Mouse (Mus musculus) left cerebral cortex, postnatal 4 days (tissue): ENCODE data around the gene Olfr1202. TPM values are rescaled to one million over a fixed set of nuclear protein-coding genes. Genes with fewer than 3 reads are reported as not detected.

ENCODE experiments used
- DNase-seq: peaks from one replicate; pipeline ENCODE4 v3.0.0-alpha.2; 2022
- intact Hi-C: fragments of 180-260 bp; cut with DNase I; formaldehyde crosslinking; loops from one replicate; pipeline ENCODE4 v1.15.1; 2025
- total RNA-seq, 2 experiments: library from RNA; stranded (reverse); gene quantifications; 2 replicates each; pipeline ENCODE4 v1.2.3; 2021

Gene Olfr1202
- total RNA-seq = not detected

GRCm38 (mm10) chr2:88814196-88814595 is at the start of gene Olfr1202:
Gene Olfr1202 (plus strand): TSS chr2:88814496.
- intact Hi-C loops = no loop called here
- DNase-seq = no peak

- intact Hi-C loops = no loop called here
- no peak for DNase-seq
Measured at GRCm38 (mm10) chr2:88770388-88770787, 43.9 kb upstream of the Olfr1202 start, which contains the start of gene Olfr1200. Gene Olfr1200 (minus strand): TSS chr2:88770488.

DNA sequence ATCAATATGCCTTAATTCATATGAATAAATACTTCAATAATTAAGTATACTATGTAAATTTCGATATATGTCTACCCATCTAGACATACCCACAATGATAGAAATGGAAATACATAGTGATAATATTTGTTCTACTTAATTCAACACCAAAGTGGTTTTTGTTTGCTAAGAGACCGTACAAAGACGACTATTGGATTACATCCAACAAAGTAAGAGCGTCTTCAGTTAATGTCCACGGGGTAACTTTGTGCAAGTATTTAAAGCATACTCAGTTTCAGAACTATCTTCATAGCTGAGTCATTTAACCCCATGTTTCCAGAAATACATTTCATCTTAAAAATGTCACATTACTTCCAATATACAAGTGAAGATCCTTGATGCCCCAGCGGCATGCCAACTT is 21.6 kb upstream of the Olfr1202 start, which contains the start of gene Olfr1201:
Gene Olfr1201 (plus strand): TSS at position 301 of the 400 bp plus-strand sequence.
- intact Hi-C loops = no loop called here

DNA sequence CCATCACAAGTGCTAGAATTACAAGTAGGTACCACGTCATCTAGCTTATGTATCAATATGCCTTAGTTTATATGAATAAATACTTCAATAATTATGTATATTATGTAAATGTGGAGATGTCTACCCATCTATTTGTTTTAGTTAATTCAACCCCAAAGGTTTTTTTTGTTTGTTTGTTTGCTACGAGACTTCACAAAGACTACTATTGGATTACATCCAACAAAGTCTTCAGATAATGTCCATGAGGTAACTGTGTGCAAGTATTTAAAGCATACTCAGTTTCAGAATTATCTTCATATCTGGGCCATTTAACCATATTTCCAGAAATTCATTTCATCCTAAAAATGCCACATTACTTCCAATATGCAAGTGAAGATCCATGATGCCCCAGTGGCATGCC is 15.1 kb downstream of the Olfr1202 start, which contains the start of gene Olfr1205:
Gene Olfr1205 (plus strand): TSS at position 301 of the 400 bp plus-strand sequence.
- intact Hi-C loops = no loop called here
- DNase-seq = no peak

More for the DNA sequence above, 21.6 kb upstream of the Olfr1202 start, which contains the start of gene Olfr1201:
- no peak for DNase-seq

- intact Hi-C loops = no loop called here
- DNase-seq = no peak
Measured at GRCm38 (mm10) chr2:88838477-88838876, 24.2 kb downstream of the Olfr1202 start.

GRCm38 (mm10) chr2:88848992-88849391 is 34.7 kb downstream of the Olfr1202 start, which contains the start of gene Olfr1204:
Gene Olfr1204 (plus strand): TSS chr2:88849292.
- intact Hi-C loops = no loop called here
- DNase-seq = no peak

GRCm38 (mm10) chr2:88862931-88863330 is 48.6 kb downstream of the Olfr1202 start, which contains the start of gene Olfr1206:
Gene Olfr1206 (plus strand): TSS chr2:88863231.
- no peak for DNase-seq
- intact Hi-C loops = no loop called here

Other genes with a start within 250 kb of the Olfr1202 start
- not detected for gene Olfr1189, start 228.0 kb upstream of the Olfr1202 start, total RNA-seq
- under 1 TPM in 1 of 2 experiments, not detected in 1; 0.10 TPM for gene Olfr1191-ps1, start 174.0 kb upstream of the Olfr1202 start, total RNA-seq
- not detected for gene Olfr1192-ps1, start 166.0 kb upstream of the Olfr1202 start, total RNA-seq
- gene Olfr1193, start 138.9 kb upstream of the Olfr1202 start, total RNA-seq = not detected
- gene Olfr1195, start 125.3 kb upstream of the Olfr1202 start, total RNA-seq = not detected
- not detected for gene Olfr1196, start 109.9 kb upstream of the Olfr1202 start, total RNA-seq
- not detected for gene Olfr1197, start 82.1 kb upstream of the Olfr1202 start, total RNA-seq
- gene Olfr1198, start 63.1 kb upstream of the Olfr1202 start, total RNA-seq = not detected
- not detected for gene Olfr1199, start 54.0 kb upstream of the Olfr1202 start, total RNA-seq
- not detected for gene Olfr1200, start 44.0 kb upstream of the Olfr1202 start, total RNA-seq
- gene Olfr1201, start 21.5 kb upstream of the Olfr1202 start, total RNA-seq = not detected
- gene Olfr1205, start 15.2 kb downstream of the Olfr1202 start, total RNA-seq = not detected
- not detected for gene Olfr1204, start 34.8 kb downstream of the Olfr1202 start, total RNA-seq
- not detected for gene Olfr1206, start 48.7 kb downstream of the Olfr1202 start, total RNA-seq
- not detected for gene Olfr1208, start 87.8 kb downstream of the Olfr1202 start, total RNA-seq
- gene Olfr1209, start 100.7 kb downstream of the Olfr1202 start, total RNA-seq = not detected
- gene Olfr1211, start 123.6 kb downstream of the Olfr1202 start, total RNA-seq = not detected
- gene Olfr1212, start 139.5 kb downstream of the Olfr1202 start, total RNA-seq = not detected
- not detected for gene Gm13762, start 165.8 kb downstream of the Olfr1202 start, total RNA-seq
- gene Olfr1214, start 178.2 kb downstream of the Olfr1202 start, total RNA-seq = not detected
- not detected for gene Olfr1215, start 192.5 kb downstream of the Olfr1202 start, total RNA-seq
- not detected for gene Olfr1216, start 203.8 kb downstream of the Olfr1202 start, total RNA-seq
- not detected for gene Olfr1217, start 217.6 kb downstream of the Olfr1202 start, total RNA-seq
- not detected for gene Olfr1218, start 246.7 kb downstream of the Olfr1202 start, total RNA-seq